Mouse (Mus musculus) erythroblast, embryonic 14.5 days (primary cell): ENCODE results near the gene Nxpe3.

ENCODE experiments used
- GATA1 ChIP-seq: IDR thresholded peaks from 2 replicates; pipeline ENCODE4 v1.6.1; 2012; ENCODE audit warnings: low read length, inconsistent platforms, mixed read lengths
- TAL1 ChIP-seq: IDR thresholded peaks from 3 replicates; pipeline ENCODE4 v1.6.1; 2012; ENCODE audit warnings: low read length, inconsistent platforms, mixed read lengths

GRCm38 (mm10) chr16:55892484-55892883, 2.6 kb downstream of the Nxpe3 start:
- no peak for TF ChIP-seq TAL1
- no peak for TF ChIP-seq GATA1
